Mouse (Mus musculus) macrophage (primary cell): Measurements from ENCODE around the gene Aprt. TPM values are rescaled to one million over a fixed set of nuclear protein-coding genes. Genes with fewer than 3 reads are reported as not detected.

ENCODE experiments used
- H3K27ac ChIP-seq: fragments of 350-480 bp; formaldehyde crosslinking; 2 replicates; pipeline ENCODE4 v1.9.0; 2021
- H3K36me3 ChIP-seq: fragments of 350-480 bp; formaldehyde crosslinking; 2 replicates; pipeline ENCODE4 v1.9.0; 2021; ENCODE audit errors: inconsistent target
- H3K4me3 ChIP-seq: fragments of 350-480 bp; formaldehyde crosslinking; 2 replicates; pipeline ENCODE4 v1.9.0; 2021; ENCODE audit errors: inconsistent target
- H3K79me2 ChIP-seq: fragments of 350-480 bp; formaldehyde crosslinking; 2 replicates; pipeline ENCODE4 v1.9.0; 2021; ENCODE audit errors: inconsistent target
- WGBS: methylation state at CpG from one replicate; pipeline ENCODE4 v1.1.7; 2026; ENCODE audit warnings: inconsistent platforms; ENCODE audit not compliant: missing documents; 5-methylcytosine and 5-hydroxymethylcytosine counted together
- polyA plus RNA-seq: library from polyadenylated mRNA; stranded (reverse); fragments of 250-400 nt; gene quantifications from 3 replicates; pipeline ENCODE4 v1.2.4, GENCODE M21; 2018; ENCODE audit warnings: inconsistent platforms
- total RNA-seq, 78 experiments: library from RNA; depleted of rRNA; stranded (reverse); fragments of 250-400 nt; gene quantifications; 1 replicate in 9 of 78; 2 replicates in 24 of 78; 3 replicates in 43 of 78; 4 replicates in 2 of 78; pipeline ENCODE4 v1.2.4; 2018; ENCODE audit warnings: inconsistent platforms in 56 of 78

The Aprt gene
- total RNA-seq (2018; cell fraction: chromatin; rRNA removed), result 10 to 100 TPM; 16.7 to 82.3 (median 52.8) TPM
- total RNA-seq (2018; cell fraction: cytosol; rRNA removed), result 100 to 1,000 TPM; 122 to 199 (median 155) TPM
- total RNA-seq (2018; cell fraction: nucleus; rRNA removed), result 100 to 1,000 TPM in 4 of 26 experiments, 10 to 100 TPM in 22; 46.0 to 149 (median 72.7) TPM
- 89.7 to 305 TPM (median 145 TPM) in 3 replicates for polyA plus RNA-seq

DNA sequence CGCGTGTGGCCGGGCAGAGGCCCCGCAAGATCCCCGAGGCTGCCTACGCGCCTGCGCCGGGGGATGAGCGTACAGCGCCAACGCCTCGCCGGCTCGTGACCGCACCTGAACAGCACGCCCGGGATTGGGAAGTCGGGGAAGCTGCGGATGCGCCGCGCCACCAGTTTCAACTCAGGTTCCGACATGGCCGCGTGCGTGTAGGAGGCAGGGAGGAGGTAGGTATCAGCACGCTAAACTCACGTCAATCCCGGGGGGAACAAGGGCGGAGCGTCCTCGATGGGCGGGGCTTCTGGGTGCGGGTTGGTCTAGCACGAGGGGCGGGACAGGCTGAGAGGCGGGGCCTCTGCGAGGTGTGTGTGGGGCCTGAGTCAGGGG lies at the start of gene Aprt:
Gene Aprt, minus strand, starts transcription at position 262 of the 375 bp plus-strand sequence.
- Histone ChIP-seq H3K36me3 (peaks cover 26% of the 10 kb centered on the region; the same call in 1 of the 2 replicates), H3K79me2 (peaks cover 30% of the 10 kb centered on the region), H3K4me3 (peak within 1 kb of the TSS; percentile 78), H3K27ac (peak within 1 kb of the TSS; percentile 78)
- WGBS, result under 1% methylated on average over 37 of the region's 39 CpGs

DNA sequence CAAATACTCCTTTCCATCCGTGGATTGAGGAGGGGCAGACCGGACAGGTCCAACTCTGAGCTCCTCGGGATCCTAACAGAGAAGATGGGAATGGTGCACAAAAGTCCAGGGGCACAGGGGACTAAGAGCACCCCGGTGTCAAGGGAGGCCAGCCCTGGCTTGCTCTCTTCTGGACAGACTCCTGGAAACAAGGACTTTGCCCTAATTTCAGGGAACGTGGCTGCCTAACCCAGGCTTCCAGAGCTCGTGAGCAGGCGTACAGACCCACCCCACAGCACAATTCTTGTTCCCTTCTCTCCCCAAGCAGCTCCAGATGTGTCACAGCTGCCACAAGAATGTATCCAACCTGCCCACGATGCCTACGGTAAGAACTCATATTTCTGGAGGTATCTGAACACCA lies 49.1 kb upstream of the Aprt start:
- Histone ChIP-seq H3K27ac (no peak overlapping the region), H3K36me3 (no peaks in the 10 kb centered on the region), H3K4me3 (no peak overlapping the region), H3K79me2 (no peaks in the 10 kb centered on the region)
- WGBS, result 76% methylated on average over 9 of the region's 9 CpGs

- WGBS, result 88% methylated on average over 5 of the region's 5 CpGs
- H3K36me3 ChIP-seq, result no peaks in the 10 kb centered on the region
- no peak overlapping the region for H3K4me3 ChIP-seq
- H3K27ac ChIP-seq, result no peak overlapping the region
- H3K79me2 ChIP-seq, result no peaks in the 10 kb centered on the region
These were observed 47.9 kb upstream of the Aprt start for GRCm38 (mm10) chr8:122624653-122625052.

- no peak overlapping the region for H3K4me3 ChIP-seq
- no peaks in the 10 kb centered on the region for H3K79me2 ChIP-seq
- no peaks in the 10 kb centered on the region for H3K36me3 ChIP-seq
- no peak overlapping the region for H3K27ac ChIP-seq
- 93% methylated on average over 17 of the region's 17 CpGs for WGBS
These were observed 47.3 kb upstream of the Aprt start for GRCm38 (mm10) chr8:122623844-122624642.

DNA sequence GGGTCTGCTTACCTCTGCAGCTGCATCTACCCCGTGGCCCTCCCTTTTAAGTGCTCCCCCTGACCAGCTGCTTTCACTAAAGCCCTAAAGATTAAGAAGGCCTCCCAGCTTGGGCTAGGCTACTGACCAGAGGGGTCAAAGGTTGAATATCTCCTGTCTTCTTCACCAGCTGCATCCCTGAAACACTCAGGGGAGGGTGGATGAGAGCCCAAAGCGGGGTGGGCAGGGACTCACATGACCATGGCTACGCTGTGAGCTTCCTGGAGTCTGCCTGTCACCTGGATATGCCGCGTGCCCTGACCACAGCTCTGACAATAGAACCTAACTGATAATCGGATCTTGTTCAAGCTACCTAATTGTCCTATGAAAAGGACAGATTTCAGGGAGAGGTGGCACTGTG lies 46.0 kb upstream of the Aprt start, which contains the start of gene Pabpn1l:
Gene Pabpn1l, minus strand, starts transcription at position 13 of the 400 bp plus-strand sequence.
- WGBS, result 82% methylated on average over 6 of the region's 6 CpGs
- Histone ChIP-seq H3K4me3 (no peak within 1 kb of the TSS), H3K36me3 (no peaks in the 10 kb centered on the region), H3K27ac (no peak within 1 kb of the TSS), H3K79me2 (no peaks in the 10 kb centered on the region)

DNA sequence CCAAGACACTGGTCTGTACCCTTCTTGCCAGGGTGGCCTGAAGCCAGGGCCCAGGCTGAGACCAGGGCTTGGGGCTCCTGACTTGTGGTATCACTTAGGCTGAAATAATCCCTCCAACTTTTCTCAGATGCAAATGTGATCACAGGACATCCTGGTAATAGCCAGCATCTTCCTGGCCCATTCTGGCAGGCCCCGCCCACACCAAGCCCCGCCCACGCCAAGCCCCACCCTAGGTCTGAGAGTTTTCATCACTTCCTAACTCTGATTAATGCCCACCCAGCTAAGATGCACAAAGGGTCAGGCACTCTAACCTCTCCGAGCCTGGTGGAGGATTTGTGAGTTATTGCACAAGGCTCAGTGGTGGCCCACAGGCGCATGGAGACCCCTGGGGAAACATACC lies 43.7 kb upstream of the Aprt start:
- Histone ChIP-seq H3K27ac (no peak overlapping the region), H3K4me3 (no peak overlapping the region), H3K36me3 (peaks cover 6% of the 10 kb centered on the region), H3K79me2 (no peaks in the 10 kb centered on the region)
- 53% methylated on average over 5 of the region's 5 CpGs for WGBS

- H3K79me2 ChIP-seq, result no peaks in the 10 kb centered on the region; the same call in 1 of the 2 replicates
- WGBS, result 89% methylated on average over 6 of the region's 6 CpGs
- H3K4me3 ChIP-seq, result no peak overlapping the region
- H3K36me3 ChIP-seq, result peaks cover 21% of the 10 kb centered on the region
- H3K27ac ChIP-seq, result no peak overlapping the region
These were observed 42.1 kb upstream of the Aprt start for GRCm38 (mm10) chr8:122618660-122619378.

- Histone ChIP-seq H3K27ac (no peak overlapping the region), H3K36me3 (peaks cover 22% of the 10 kb centered on the region), H3K4me3 (no peak overlapping the region), H3K79me2 (peaks cover 7% of the 10 kb centered on the region; the same call in 1 of the 2 replicates)
- 71% methylated on average over 5 of the region's 7 CpGs for WGBS
These were observed 41.3 kb upstream of the Aprt start for GRCm38 (mm10) chr8:122617947-122618546.

DNA sequence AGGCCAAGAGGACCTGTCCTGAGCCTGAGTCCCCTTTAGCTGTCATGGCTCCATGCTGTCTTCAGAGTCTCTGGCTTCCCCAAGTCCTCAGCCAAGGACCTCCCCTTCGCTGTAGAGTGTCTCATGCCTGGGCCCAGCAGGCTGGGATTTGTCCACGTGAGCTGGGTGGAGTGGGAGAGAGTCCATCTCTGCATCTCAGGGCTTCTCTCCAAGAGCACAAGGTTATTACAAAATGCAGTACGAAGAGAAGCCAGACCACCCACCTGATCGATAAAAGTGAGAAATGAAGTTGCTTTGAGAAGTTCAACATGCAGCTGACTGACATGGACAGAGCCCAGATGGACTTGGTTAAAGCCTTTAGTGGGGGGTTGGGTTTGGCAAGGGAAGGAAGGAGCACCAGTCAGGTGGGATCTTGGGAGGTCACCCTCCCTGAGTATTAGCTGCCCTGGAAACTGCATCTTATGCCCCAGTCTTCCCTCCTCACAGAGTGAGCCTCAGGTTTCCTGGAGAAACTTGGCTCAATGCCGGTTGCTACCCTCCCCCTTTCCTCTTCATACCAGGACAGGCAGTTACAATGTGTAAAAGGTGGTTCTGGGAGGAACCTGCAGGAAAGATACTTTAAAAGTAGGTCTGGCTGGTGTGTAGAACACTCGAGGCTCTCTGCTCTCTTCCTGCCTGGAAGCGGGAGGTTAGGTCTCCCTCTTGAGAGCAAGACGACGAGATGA lies 39.6 kb upstream of the Aprt start:
- H3K27ac ChIP-seq, result no peak overlapping the region
- H3K4me3 ChIP-seq, result no peak overlapping the region
- H3K79me2 ChIP-seq, result peaks cover 17% of the 10 kb centered on the region
- H3K36me3 ChIP-seq, result peaks cover 22% of the 10 kb centered on the region
- WGBS, result 80% methylated on average over 9 of the region's 9 CpGs

GRCm38 (mm10) chr8:122611295-122612133 lies 34.8 kb upstream of the Aprt start, which contains the start of the genes Galns and Trappc2l:
Galns (minus strand) TSS chr8:122611463.
Trappc2l (plus strand) TSS chr8:122611640.
- under 1% methylated on average over 56 of the region's 57 CpGs for WGBS
- H3K79me2 ChIP-seq, result peaks cover 52% of the 10 kb centered on the region
- peaks cover 22% of the 10 kb centered on the region for H3K36me3 ChIP-seq
- peak within 1 kb of the TSS; percentile 73 for H3K4me3 ChIP-seq
- H3K27ac ChIP-seq, result peak within 1 kb of the TSS; percentile 66

DNA sequence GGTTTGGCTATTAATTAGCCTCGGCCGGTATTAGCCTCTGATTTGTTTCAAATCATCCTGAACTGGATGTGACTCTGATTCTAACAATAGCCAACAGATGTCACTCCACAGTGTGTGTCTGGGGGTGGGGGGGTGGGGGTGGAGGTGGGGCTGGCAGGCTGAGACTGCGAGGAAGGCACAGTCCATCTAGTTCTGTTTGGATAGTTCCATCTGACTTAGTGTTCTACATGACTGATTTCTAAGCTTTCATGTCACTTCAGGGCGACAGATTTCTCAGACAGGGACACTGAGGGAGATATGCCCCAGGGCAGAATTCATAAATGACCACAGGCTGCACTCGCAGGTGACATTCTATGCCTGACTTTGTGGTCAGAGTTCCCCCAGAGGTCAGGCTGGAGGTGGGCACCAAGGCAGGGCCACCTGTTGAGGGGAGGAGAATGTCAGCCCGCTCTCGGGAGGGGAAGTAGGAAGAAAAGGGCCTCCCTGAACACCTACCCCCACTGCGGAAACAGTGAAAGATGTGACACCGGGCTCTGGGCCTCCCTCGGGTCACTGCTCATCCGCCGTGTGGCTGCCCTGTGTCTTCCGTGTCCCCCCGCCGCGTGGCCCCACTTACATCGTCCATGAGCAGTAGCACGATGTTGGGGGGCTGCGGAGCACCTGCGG lies 34.0 kb upstream of the Aprt start:
- H3K79me2 ChIP-seq, result peaks cover 52% of the 10 kb centered on the region
- 6% methylated on average over 20 of the region's 20 CpGs for WGBS
- H3K36me3 ChIP-seq, result peaks cover 20% of the 10 kb centered on the region
- peak overlapping the region; percentile 73 for H3K4me3 ChIP-seq
- peak overlapping the region; percentile 66 for H3K27ac ChIP-seq

GRCm38 (mm10) chr8:122610209-122610608 lies 33.5 kb upstream of the Aprt start:
- 71% methylated on average over 4 of the region's 4 CpGs for WGBS
- Histone ChIP-seq H3K36me3 (peaks cover 14% of the 10 kb centered on the region), H3K4me3 (peak overlapping the region; percentile 73; the same call in 1 of the 2 replicates), H3K79me2 (peaks cover 52% of the 10 kb centered on the region), H3K27ac (no peak overlapping the region)

- Histone ChIP-seq H3K4me3 (no peak overlapping the region), H3K36me3 (peaks cover 16% of the 10 kb centered on the region; the same call in 1 of the 2 replicates), H3K79me2 (peaks cover 35% of the 10 kb centered on the region), H3K27ac (no peak overlapping the region)
- WGBS, result 88% methylated on average over 9 of the region's 12 CpGs
These were observed 30.1 kb upstream of the Aprt start for GRCm38 (mm10) chr8:122606810-122607209.
